Mouse (Mus musculus): ENCODE results near the gene Mum1.

- no peak for TF ChIP-seq CTCF (IDR thresholded peaks at IDR 0.05; ENCODE audit: low read depth)
- TF ChIP-seq EP300 (optimal IDR thresholded peaks at IDR 0.05) = no peak
Measured at GRCm38 (mm10) chr10:80265149-80265486, 38.9 kb downstream of the Mum1 start.
